Mouse (Mus musculus) liver, embryonic 12.5 days (tissue): Measurements from ENCODE around the gene 4930519P11Rik. TPM values are rescaled to one million over a fixed set of nuclear protein-coding genes. Genes with fewer than 3 reads are reported as not detected.

Source experiments
- ATAC-seq: fragments of 200-750 bp; cut with Nextera tagmentation; 2 replicates; pipeline ENCODE4 v1.8.0; 2017; ENCODE audit warnings: moderate number of reproducible peaks, mild to moderate bottlenecking, moderate library complexity
- H3K27ac ChIP-seq: fragments of 300-500 bp; sonication (generic); 2 replicates; pipeline ENCODE4 v1.5.1; 2016; ENCODE audit warnings: mild to moderate bottlenecking
- H3K27me3 ChIP-seq: fragments of 300-500 bp; sonication (generic); replicated peaks from 2 replicates; pipeline ENCODE4 v1.6.1; 2016; ENCODE audit warnings: mild to moderate bottlenecking, moderate library complexity
- H3K36me3 ChIP-seq: fragments of 300-500 bp; sonication (generic); 2 replicates; pipeline ENCODE4 v1.6.1; 2016; ENCODE audit warnings: mild to moderate bottlenecking, moderate library complexity
- H3K4me1 ChIP-seq: fragments of 300-500 bp; sonication (generic); 2 replicates; pipeline ENCODE4 v1.6.1; 2016
- H3K4me2 ChIP-seq: fragments of 300-500 bp; sonication (generic); 2 replicates; pipeline ENCODE4 v1.6.1; 2016; ENCODE audit warnings: mild to moderate bottlenecking, moderate library complexity
- H3K4me3 ChIP-seq: fragments of 300-500 bp; sonication (generic); 2 replicates; pipeline ENCODE4 v1.5.1; 2016; ENCODE audit warnings: mild to moderate bottlenecking, moderate library complexity
- H3K9ac ChIP-seq: fragments of 300-500 bp; sonication (generic); 2 replicates; pipeline ENCODE4 v1.6.1; 2016; ENCODE audit warnings: mild to moderate bottlenecking, moderate library complexity
- H3K9me3 ChIP-seq: fragments of 300-500 bp; sonication (generic); replicated peaks from 2 replicates; pipeline ENCODE4 v1.6.1; 2016; ENCODE audit warnings: mild to moderate bottlenecking, moderate library complexity
- WGBS: fragments of 180-500 bp; shearing (Covaris S2); methylation state at CpG from one replicate; pipeline ENCODE4 v1.1.7; 2016; ENCODE audit not compliant: insufficient replicate concordance; 5-methylcytosine and 5-hydroxymethylcytosine counted together
- polyA plus RNA-seq: library from polyadenylated mRNA; unstranded; fragments of >200 nt; fragmentation: Nextera tagmentation; extraction: Ambion mirVana; gene quantifications from 2 replicates; pipeline ENCODE4 v1.2.1, GENCODE M21; 2016

4930519P11Rik gene
- polyA plus RNA-seq, 1 experiment from 2014 or later, result 0.45 TPM

GRCm38 (mm10) chr2:154646634-154647033 lies 33.4 kb upstream of the 4930519P11Rik start:
- peaks cover 24% of the 10 kb centered on the region for H3K4me1 ChIP-seq
- H3K27ac ChIP-seq, result 0 out of 2 replicates have a peak overlapping the region, but pooled peaks have one; percentile 30
- no peak overlapping the region for H3K9ac ChIP-seq
- H3K4me3 ChIP-seq, result no peak overlapping the region
- H3K9me3 ChIP-seq, result peaks cover 7% of the 10 kb centered on the region; the same call in 1 of the 2 replicates
- WGBS, result 69% methylated on average over 5 of the region's 5 CpGs
- H3K27me3 ChIP-seq, result peaks cover 5% of the 10 kb centered on the region; the same call in 1 of the 2 replicates
- peak; percentile 42; the same call in 1 of the 2 replicates for ATAC-seq
- H3K4me2 ChIP-seq, result no peak overlapping the region
- H3K36me3 ChIP-seq, result peaks cover 41% of the 10 kb centered on the region

- Histone ChIP-seq H3K9me3 (peaks cover 8% of the 10 kb centered on the region), H3K27me3 (no peaks in the 10 kb centered on the region), H3K9ac (no peak overlapping the region), H3K4me2 (peak overlapping the region; percentile 18; the same call in 1 of the 2 replicates), H3K36me3 (peaks cover 73% of the 10 kb centered on the region), H3K4me1 (peaks cover 24% of the 10 kb centered on the region), H3K4me3 (no peak overlapping the region), H3K27ac (no peak overlapping the region)
- WGBS, result 48% methylated on average over 6 of the region's 6 CpGs
- ATAC-seq, result peak; percentile 25; the same call in 1 of the 2 replicates
Measured at GRCm38 (mm10) chr2:154642712-154643385, 29.6 kb upstream of the 4930519P11Rik start.

- Histone ChIP-seq H3K4me1 (peaks cover 24% of the 10 kb centered on the region), H3K4me3 (no peak overlapping the region), H3K27ac (no peak overlapping the region), H3K9ac (no peak overlapping the region), H3K27me3 (no peaks in the 10 kb centered on the region), H3K4me2 (no peak overlapping the region), H3K9me3 (peaks cover 8% of the 10 kb centered on the region), H3K36me3 (peaks cover 81% of the 10 kb centered on the region)
- 92% methylated on average over 9 of the region's 9 CpGs for WGBS
- ATAC-seq, result peak; percentile 10; the same call in 1 of the 2 replicates
Measured at GRCm38 (mm10) chr2:154642005-154642459, 28.8 kb upstream of the 4930519P11Rik start.

- peaks cover 18% of the 10 kb centered on the region for H3K4me1 ChIP-seq
- H3K36me3 ChIP-seq, result peaks cover 83% of the 10 kb centered on the region
- no peak overlapping the region for H3K27ac ChIP-seq
Measured at GRCm38 (mm10) chr2:154641176-154641575, 27.9 kb upstream of the 4930519P11Rik start.

GRCm38 (mm10) chr2:154639115-154639514 lies 25.9 kb upstream of the 4930519P11Rik start:
- peaks cover 37% of the 10 kb centered on the region for H3K4me1 ChIP-seq
- peaks cover 72% of the 10 kb centered on the region for H3K36me3 ChIP-seq
- H3K27me3 ChIP-seq, result no peaks in the 10 kb centered on the region
- H3K9me3 ChIP-seq, result peaks cover 8% of the 10 kb centered on the region
- ATAC-seq, result no peak
- no peak overlapping the region for H3K9ac ChIP-seq
- no peak overlapping the region for H3K4me2 ChIP-seq
- no peak overlapping the region for H3K4me3 ChIP-seq
- 0 out of 2 replicates have a peak overlapping the region, but pooled peaks have one; percentile 20 for H3K27ac ChIP-seq
- 82% methylated on average over 4 of the region's 4 CpGs for WGBS

More at GRCm38 (mm10) chr2:154641176-154641575, 27.9 kb upstream of the 4930519P11Rik start:
- 68% methylated on average over 8 of the region's 8 CpGs for WGBS
- no peak overlapping the region for H3K4me3 ChIP-seq
- no peak for ATAC-seq
- H3K9ac ChIP-seq, result peak overlapping the region; percentile 27; the same call in 1 of the 2 replicates
- peaks cover 8% of the 10 kb centered on the region for H3K9me3 ChIP-seq
- H3K27me3 ChIP-seq, result no peaks in the 10 kb centered on the region
- H3K4me2 ChIP-seq, result no peak overlapping the region

- H3K9ac ChIP-seq, result no peak overlapping the region
- H3K36me3 ChIP-seq, result peaks cover 69% of the 10 kb centered on the region
- WGBS, result 90% methylated on average over 3 of the region's 3 CpGs
- H3K27me3 ChIP-seq, result no peaks in the 10 kb centered on the region
- peaks cover 41% of the 10 kb centered on the region for H3K4me1 ChIP-seq
- H3K27ac ChIP-seq, result no peak overlapping the region
- H3K9me3 ChIP-seq, result peaks cover 8% of the 10 kb centered on the region
- no peak overlapping the region for H3K4me2 ChIP-seq
- ATAC-seq, result no peak
- H3K4me3 ChIP-seq, result no peak overlapping the region
Measured at GRCm38 (mm10) chr2:154638521-154638920, 25.3 kb upstream of the 4930519P11Rik start.

GRCm38 (mm10) chr2:154635826-154636225 lies 22.6 kb upstream of the 4930519P11Rik start:
- ATAC-seq, result no peak
- Histone ChIP-seq H3K9ac (no peak overlapping the region), H3K4me1 (peaks cover 42% of the 10 kb centered on the region), H3K27ac (peak overlapping the region; percentile 100), H3K4me3 (no peak overlapping the region), H3K27me3 (no peaks in the 10 kb centered on the region), H3K36me3 (peaks cover 55% of the 10 kb centered on the region), H3K4me2 (no peak overlapping the region), H3K9me3 (peaks cover 8% of the 10 kb centered on the region)
- WGBS, result 95% methylated on average over 2 of the region's 2 CpGs

GRCm38 (mm10) chr2:154633876-154634644 lies 20.8 kb upstream of the 4930519P11Rik start:
- peak overlapping the region; percentile 86 for H3K9ac ChIP-seq
- 75% methylated on average over 9 of the region's 9 CpGs for WGBS
- H3K27ac ChIP-seq, result peak overlapping the region; percentile 100
- H3K4me1 ChIP-seq, result peaks cover 58% of the 10 kb centered on the region
- H3K4me3 ChIP-seq, result peak overlapping the region; percentile 69
- peaks cover 58% of the 10 kb centered on the region for H3K36me3 ChIP-seq
- H3K9me3 ChIP-seq, result peaks cover 8% of the 10 kb centered on the region
- peak overlapping the region; percentile 72 for H3K4me2 ChIP-seq
- peak; percentile 51 for ATAC-seq
- H3K27me3 ChIP-seq, result no peaks in the 10 kb centered on the region

GRCm38 (mm10) chr2:154633039-154633742 lies 20.0 kb upstream of the 4930519P11Rik start:
- Histone ChIP-seq H3K4me2 (peak overlapping the region; percentile 72), H3K27me3 (no peaks in the 10 kb centered on the region), H3K9ac (peak overlapping the region; percentile 86), H3K36me3 (peaks cover 59% of the 10 kb centered on the region), H3K27ac (peak overlapping the region; percentile 100), H3K4me3 (peak overlapping the region; percentile 69), H3K4me1 (peaks cover 67% of the 10 kb centered on the region), H3K9me3 (peaks cover 3% of the 10 kb centered on the region)
- ATAC-seq, result peak; percentile 61
- WGBS, result 69% methylated on average over 5 of the region's 5 CpGs

- Histone ChIP-seq H3K4me1 (peaks cover 70% of the 10 kb centered on the region), H3K9ac (peak overlapping the region; percentile 86), H3K4me2 (peak overlapping the region; percentile 72), H3K27ac (peak overlapping the region; percentile 100), H3K9me3 (no peaks in the 10 kb centered on the region), H3K27me3 (no peaks in the 10 kb centered on the region), H3K4me3 (peak overlapping the region; percentile 69), H3K36me3 (peaks cover 59% of the 10 kb centered on the region)
- WGBS, result 26% methylated on average over 16 of the region's 16 CpGs
- ATAC-seq, result peak; percentile 89
Measured at GRCm38 (mm10) chr2:154632203-154632780, 19.1 kb upstream of the 4930519P11Rik start.

GRCm38 (mm10) chr2:154630531-154630930 lies 17.3 kb upstream of the 4930519P11Rik start:
- Histone ChIP-seq H3K4me2 (peak overlapping the region; percentile 72), H3K4me3 (peak overlapping the region; percentile 69), H3K4me1 (peaks cover 65% of the 10 kb centered on the region), H3K9me3 (no peaks in the 10 kb centered on the region), H3K36me3 (peaks cover 53% of the 10 kb centered on the region), H3K27ac (peak overlapping the region; percentile 100), H3K9ac (peak overlapping the region; percentile 86), H3K27me3 (no peaks in the 10 kb centered on the region)
- no peak for ATAC-seq
- 76% methylated on average over 5 of the region's 5 CpGs for WGBS
